Mouse (Mus musculus): ENCODE measurements around the gene Epp13.
"Not testable (repeated sequence)": the region's sequence is repeated elsewhere in the genome, so short reads cannot be mapped to it uniquely, and the experiment has no call there.

The Epp13 gene

DNA sequence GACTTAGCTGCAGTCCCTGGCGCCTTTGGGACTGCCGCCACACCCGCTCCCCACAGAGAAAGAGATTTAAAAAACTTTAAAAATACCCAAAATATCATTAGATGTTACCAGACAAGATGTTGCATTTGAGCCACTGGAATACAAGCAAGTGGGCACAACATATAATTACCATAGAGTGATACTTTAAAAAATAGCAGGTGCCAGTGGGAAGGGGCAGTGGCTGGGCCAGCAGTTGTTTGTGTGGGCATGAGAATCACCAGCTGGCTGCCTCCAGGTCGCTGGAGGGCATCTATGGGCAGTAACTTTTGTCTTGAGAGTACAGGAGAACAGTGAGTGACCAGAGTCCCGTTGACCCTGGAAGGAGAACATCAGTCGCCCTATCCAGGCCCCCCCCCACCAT is at the start of gene Epp13:
TSS of gene Epp13 (plus strand) at position 301 of the 400 bp plus-strand sequence.
- DNase-seq (ENCODE audit: low spot score in 2 of 2) = no peak

DNA sequence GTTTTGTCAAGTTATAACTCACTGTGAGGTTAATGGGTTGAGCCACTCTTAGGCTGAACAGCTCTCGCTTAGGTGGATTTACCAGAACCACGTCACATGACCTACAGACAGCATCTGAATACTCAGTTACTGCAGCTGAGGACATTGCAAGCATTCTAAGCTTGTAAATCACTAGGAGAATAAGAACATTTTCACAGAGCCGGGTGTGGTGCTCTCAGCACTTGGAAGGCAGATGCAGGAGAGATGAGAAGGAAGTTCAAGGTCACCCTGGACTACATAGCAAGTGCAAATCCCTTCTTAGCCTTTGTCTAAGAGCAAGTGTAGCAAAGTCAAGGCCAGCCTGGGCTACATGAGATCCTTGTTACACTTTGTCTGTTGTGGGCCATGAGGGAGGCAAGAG is 48.3 kb upstream of the Epp13 start:
- no peak for DNase-seq (ENCODE audit: low spot score in 2 of 2)

DNA sequence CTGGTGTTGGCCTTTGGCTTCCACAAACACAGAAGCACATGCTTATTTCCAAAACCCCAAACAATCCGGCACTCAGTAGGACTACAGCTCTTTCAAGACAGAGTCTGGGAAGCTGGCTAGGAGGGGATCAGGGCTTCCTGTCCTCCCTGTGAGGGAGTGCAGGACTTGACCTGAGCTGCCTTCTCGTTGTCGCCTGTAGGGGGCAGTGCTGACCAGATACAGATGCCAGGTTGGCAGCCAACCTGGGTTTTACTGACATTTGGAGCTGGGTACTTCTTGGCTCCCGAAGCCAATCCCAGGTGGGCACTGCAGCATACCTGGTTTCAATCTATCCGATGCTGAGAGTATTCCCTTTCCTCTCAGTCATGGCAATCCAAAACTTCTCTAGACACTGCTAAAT is 39.4 kb upstream of the Epp13 start:
- DNase-seq (ENCODE audit: low spot score in 2 of 2) = no peak

DNA sequence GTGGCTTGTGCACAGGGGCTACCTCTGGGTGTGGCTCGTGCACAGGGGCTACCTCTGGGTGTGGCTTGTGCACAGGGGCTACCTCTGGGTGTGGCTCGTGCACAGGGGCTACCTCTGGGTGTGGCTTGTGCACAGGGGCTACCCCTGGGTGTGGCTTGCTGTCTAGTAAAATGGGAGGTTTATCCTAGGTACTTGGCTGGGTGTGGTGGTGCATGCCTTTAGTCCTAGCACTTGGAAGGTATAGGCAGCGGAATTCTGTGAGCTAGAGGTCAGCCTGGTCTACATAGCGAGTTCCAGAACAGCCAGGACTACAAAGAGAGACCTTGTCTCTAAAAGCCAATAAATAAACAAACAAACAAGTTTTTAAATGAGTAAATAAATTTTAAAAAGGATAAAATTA is 37.8 kb upstream of the Epp13 start:
- not testable (repeated sequence) for DNase-seq (ENCODE audit: low spot score in 2 of 2)

DNA sequence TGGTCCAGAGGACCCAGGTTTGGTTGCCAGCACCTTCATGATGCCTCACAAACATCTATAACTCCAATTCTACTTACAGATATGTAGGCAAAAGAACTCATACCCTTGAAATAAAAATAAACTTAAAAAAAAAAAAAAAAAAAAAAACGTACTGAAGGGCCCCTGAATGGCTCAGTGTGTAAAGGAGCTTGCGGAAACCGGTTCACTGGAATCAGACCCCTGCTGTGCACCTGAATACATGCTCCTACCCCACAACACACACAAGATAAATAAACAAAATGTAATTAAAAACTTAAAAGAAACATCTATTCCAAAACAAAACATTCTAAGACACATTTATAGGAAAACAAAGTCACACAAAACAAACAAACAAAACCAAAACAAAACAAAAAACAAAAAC is 32.4 kb upstream of the Epp13 start:
- DNase-seq (ENCODE audit: low spot score in 2 of 2) = no peak

DNA sequence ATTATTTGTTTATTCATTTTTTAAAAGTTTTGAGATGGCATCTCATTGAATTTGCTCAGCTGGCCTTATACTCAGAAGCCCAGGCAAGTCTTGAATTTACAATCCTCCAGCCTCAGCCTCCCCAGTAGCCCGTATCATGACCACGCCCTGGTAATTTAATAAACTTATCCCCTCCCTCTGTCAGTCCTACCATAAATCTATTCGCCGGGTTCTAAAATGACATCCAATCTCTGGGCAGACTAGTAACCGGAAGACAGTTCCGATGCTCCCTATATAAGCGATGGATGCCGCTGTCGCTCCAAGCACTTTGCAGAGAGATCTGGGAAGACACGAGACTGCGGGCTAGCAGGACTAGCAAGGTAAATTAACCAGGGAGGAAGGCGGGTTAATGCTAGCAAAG is 30.5 kb upstream of the Epp13 start, which contains the start of gene Zscan5b:
TSS of gene Zscan5b (plus strand) at position 301 of the 400 bp plus-strand sequence.
- no peak for DNase-seq (ENCODE audit: low spot score in 2 of 2)

DNA sequence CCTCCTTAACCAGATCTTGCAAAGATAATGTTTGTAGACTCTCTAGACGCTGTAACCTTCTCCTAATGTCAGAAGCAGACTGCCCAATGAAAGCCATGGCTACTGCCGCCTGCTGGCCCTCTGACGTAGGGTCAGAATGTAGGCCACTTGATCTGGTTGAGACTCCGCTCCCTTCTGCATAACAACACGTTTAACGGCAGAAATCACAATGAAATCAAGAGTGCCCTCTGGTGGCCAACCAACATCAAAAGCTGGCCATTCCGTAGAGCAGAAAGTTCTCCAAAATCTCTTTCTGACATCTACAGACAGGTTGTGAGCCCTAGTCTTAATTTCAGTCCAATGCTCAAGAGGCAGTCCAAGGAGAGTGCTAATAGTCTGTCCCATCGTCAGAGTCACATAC is 24.0 kb upstream of the Epp13 start:
- not testable (repeated sequence) for DNase-seq (ENCODE audit: low spot score in 2 of 2)

DNA sequence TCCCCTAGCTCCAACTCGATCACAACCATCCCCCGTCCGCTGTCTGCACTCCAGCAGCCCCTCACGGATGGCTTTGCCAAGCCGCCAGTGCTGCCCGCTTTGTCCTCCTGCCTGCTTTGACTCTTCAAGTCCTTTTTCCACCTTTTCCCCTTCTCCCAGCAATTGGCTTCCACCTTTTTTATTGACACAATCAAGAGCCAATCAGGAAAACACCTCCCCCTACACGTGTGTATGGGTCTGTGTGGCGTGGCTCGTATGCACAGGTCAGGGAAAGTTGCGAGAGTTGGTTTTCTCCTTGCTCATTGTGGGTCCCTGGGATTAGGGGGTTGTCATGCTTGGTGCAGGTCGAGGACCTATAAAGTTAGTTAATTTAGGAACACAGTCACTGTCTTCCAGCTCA is 12.7 kb upstream of the Epp13 start:
- no peak for DNase-seq (ENCODE audit: low spot score in 2 of 2)

DNA sequence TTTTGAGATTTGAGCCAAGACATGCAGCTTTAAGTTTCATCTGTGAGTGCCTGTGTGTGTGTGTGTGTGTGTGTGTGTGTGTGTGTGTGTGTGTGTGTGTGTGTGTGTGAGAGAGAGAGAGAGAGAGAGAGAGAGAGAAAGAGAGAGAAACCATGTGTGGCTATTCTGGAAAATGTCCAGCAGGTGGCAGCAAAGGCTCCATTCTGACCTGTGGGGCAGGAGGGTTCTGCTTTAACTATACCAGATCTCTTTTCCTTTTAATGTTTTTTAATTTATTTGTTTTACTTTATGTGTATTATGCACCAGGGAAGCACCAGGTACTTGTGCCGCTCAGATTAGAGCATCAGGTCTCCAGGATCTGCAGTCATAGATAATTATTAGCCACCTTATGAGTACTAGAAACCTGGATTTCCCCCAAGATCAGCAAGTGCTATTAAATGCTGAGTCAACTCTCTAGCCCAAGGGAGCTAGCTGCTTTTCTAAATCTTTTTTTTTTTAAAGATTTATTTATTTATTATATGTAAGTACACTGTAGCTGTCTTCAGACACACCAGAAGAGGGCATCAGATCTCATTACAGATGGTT is 11.6 kb upstream of the Epp13 start:
- DNase-seq (ENCODE audit: low spot score in 2 of 2) = not testable (repeated sequence)

DNA sequence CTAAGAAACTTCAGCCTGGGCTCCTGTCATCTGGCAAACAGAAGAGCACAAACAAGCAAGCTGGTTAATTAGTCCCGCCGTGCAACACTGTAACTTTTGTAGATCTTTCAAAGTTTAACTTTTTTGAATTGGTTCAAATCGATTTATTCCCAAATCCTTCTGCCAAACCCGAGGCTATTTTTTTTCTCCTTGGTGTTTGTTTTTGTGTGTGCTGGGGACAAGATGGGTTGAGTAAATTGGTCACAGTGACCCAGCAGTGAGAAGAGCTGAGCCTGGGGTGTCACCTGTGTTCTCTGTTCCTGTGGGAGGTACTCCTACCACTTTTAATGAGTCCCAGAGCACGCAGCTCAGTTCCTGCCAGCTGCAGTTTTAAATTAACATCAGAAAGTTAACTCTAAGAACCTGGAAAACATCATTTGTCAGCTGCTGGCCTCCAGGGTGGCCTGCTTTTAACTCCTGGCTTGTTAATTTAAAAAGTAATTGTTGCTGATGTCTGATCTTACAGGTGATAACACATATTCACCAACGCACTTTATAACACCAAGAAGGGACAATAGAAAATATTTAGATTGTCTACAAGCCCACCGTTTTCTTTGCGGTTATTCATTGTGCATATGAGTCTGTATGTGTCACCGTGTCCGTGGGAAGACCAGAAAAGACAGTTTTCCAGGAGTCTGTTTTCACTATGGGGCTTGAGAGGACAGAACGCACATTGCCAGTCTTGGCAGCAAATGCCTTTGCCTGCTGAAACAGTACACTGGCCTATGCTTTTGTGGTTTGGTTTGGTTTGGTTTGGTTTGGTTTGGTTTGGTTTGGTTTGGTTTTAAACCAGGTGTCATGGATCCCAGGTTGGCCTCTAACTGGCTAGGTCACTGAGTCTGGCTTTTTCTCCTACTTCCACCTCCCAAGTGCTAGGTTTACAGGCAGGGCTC is 7.9 kb upstream of the Epp13 start:
- DNase-seq (ENCODE audit: low spot score in 2 of 2) = no peak

DNA sequence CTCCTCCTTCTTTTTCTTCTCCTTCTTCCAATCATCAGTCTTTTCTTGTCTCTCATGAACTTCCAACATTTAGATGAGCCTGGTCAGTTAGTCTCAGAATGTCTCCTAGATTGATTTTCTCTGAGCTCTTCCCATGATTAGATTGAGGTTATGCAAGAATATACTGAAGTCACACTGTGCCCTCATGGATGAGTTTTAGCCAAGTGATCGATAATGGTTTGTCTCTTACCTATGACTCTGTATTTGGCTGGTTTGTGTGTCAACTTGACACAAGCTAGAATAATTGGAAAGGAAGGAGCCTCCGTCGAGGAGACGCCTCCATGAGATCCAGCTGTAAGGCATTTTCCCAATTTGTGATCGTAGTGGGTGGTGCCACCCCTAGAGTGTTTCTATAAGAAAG is 1.9 kb downstream of the Epp13 start:
- no peak for DNase-seq (ENCODE audit: low spot score in 2 of 2)

DNA sequence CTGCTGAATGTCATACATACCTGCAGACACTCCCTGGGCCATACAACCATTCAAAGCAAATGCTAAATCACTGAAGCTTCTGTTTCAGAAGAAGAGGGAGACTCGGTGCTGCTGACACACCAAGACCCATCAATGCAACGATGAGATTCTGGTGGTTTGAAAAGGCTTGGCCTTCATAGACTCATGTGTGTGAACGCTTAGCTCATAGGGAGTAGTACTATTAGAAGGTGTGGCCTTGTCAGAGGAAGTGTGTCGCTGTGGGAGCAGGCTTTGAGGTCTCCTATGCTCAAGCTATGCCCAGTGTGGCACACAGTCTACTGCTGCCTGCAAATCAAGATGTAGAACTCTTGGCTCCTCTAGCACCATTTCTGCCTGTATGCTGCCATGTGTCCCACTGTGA is 4.9 kb downstream of the Epp13 start:
- no peak for DNase-seq (ENCODE audit: low spot score in 2 of 2)

DNA sequence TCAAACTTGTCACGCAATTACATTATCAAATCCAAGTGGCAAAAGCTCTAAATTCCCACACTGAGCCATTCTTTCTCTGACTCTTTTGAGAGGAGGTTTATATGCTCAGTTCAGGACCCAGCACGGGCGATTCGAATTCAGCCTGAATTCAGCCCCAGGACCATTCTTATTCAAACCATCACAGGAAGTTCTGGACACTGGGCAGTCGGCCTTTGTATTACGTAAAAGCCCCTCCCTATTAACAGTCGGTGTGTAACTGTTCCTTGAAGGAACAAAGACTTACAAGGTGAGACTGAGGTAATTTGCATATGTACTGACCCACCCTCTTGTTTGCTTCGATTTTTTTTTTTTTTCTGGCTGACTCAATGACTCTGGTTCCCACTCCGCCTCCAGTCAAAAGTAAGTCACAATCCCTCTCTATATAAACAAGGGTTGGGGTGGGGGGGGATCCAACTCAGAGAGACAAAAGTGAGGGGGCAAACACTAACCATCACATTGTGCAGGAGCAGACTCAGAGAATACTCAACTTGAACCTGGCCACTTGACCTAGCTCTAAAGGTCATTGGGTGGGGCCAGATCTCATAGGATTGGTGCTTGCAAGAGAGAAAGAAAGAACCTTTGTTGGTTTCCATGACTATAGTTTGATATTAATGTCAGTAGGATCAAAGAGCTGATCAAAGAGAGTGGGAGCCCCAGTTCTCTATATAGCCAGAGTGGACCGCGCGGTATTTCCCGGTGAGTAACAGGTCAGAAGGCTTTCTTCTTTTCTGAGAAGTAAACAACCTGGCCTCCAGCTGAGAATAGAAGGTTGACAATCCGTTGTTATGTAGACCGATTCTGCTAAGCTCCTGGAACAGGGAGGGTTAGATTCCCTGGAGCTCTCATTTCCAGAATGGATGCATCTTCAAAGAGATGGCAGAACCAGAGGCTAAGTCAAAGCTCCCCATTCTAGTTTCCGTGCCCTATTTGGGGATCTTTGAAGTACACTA is 6.0 kb downstream of the Epp13 start:
- DNase-seq (ENCODE audit: low spot score in 2 of 2) = no peak

DNA sequence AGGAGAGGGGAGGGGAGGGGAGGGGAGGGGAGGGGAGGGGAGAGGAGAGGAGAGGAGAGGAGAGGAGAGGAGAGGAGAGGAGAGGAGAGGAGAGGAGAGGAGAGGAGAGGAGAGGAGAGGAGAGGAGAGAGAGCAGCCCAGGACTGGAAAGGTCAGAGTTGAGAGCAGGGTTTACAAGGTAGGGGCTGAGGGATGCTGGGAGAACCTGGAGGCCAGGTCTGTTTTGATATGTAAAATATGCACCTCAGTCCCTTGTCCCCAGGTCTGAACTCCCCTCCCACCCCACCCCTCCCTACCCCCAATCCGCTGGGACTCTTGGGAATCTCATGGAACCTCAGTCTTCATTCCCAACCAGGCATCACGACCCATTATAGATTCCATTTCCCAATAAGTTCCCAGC is 7.5 kb downstream of the Epp13 start:
- not testable (repeated sequence) for DNase-seq (ENCODE audit: low spot score in 2 of 2)

DNA sequence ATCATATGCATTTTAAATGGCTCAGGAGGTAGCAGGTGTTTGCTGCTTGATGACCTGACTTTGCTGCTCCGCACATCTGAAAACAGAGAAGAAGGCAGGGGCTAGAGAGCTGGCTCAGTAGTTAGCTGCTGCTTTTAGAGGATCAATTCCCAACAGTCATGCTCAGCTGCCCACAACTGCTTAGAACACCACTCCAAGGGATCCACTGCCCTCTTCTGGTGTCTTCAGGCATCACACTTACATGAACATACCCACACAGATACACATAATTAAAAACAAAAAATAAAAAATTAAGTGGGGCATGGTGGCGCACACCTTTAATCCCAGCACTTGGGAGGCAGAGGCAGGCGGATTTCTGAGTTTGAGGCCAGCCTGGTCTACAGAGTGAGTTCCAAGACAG is 9.6 kb downstream of the Epp13 start:
- no peak for DNase-seq (ENCODE audit: low spot score in 2 of 2)

DNA sequence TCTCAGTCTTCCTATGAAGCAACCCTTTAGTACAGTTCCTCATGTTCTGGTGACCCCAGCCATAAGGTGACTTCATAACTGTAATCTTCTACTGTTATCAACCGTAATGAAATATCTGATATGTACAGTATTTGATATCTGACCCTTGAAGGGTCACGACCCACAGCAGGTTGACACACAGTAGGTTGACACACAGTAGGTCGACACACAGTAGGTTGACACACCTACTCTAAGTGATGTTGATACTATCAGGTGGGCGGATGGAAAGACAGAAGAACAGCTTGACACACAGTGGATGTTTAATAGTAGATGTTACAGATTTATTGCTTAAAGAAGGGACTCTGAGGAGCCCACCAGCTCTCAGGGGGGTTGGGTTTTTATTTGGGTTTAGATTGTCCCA is 10.5 kb downstream of the Epp13 start:
- no peak for DNase-seq (ENCODE audit: low spot score in 2 of 2)

DNA sequence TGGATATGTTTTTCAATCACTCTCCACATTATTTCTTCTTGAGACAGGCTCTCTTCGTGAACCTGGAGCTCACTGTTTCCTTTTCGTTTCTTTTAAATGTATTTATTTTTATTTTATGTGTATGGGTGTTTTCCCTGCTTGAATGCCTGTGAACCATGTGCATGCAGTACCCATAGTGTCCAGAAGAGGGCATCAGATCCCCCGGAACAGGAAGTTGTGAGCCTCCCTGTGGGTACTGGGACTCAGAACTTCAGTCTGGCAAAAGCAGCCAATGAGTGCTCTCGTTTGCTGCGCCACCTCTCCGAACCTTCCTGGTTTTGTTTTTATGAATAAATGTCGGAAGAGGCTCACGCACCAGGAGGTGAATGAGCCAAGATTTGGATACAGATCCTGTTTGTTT is 13.2 kb downstream of the Epp13 start:
- no peak for DNase-seq (ENCODE audit: low spot score in 2 of 2)

DNA sequence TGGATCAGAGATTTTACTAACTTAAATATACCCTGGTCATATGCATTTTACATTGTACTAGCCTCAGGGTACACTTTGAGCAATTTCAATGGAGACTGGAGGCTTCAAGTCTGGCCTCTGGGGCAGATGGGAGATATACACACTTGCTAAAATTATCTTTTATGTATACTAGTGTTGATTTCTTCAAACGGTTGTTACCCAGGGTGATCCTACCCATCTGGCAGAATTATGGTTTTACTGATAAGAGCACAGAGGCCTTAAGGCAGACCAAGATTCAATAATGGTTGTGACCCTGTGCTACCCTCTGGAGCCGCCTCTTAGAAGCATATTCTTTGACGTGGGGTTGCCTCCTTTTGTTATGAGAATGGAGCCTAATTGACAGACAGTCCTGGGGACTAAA is 25.4 kb downstream of the Epp13 start:
- DNase-seq (ENCODE audit: low spot score in 2 of 2) = no peak

DNA sequence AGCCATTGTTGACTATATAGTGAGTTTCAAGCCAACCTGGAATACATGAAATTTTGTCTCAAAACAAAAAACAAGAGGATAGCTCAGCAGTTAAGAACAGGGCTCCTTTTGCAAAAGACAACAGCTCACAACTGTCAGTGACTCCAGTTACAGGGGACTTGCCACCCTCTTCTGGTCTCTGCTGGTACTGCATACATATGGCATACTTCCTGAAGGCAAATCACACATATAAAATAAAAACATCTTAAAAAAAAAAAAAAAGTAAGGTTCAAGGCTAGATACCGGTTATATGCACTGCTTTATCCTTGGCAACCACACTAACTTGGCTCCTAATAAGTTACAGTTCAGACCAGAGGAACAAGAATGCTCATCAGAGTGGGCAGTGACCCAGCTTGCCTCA is 30.2 kb downstream of the Epp13 start:
- peak; percentile 46 to 75 for DNase-seq (ENCODE audit: low spot score in 2 of 2)

DNA sequence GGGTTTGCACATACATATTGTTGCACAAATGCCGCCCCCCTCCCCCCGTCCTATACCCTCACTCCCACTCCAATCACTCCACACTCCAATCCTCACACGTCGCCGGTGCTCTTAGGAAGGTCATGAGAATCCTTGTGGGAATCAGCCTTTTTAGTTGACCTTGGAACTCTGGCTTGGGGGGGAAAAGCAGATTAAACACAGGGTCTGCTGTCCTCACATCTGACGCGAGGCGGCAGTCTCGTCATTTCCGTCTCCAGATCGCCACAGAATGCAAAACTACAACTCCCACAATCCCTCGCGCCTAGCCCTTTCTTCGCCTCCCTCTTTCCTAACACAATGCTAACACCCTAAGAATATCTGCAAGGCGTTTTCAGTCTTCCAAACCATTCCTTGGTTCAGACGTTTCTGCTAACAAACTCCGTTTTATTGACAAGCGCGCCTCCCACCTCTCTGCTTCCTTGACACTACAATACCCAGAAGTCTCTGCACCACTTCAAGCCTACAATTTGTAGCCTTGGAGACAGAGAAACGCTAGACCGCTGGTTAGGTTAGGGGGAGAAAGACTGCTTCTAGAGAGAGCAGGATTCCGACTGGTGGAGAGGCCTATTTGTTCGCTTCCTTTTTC is 31.1 kb downstream of the Epp13 start:
- peak; percentile 68 to 72 for DNase-seq (ENCODE audit: low spot score in 2 of 2)

DNA sequence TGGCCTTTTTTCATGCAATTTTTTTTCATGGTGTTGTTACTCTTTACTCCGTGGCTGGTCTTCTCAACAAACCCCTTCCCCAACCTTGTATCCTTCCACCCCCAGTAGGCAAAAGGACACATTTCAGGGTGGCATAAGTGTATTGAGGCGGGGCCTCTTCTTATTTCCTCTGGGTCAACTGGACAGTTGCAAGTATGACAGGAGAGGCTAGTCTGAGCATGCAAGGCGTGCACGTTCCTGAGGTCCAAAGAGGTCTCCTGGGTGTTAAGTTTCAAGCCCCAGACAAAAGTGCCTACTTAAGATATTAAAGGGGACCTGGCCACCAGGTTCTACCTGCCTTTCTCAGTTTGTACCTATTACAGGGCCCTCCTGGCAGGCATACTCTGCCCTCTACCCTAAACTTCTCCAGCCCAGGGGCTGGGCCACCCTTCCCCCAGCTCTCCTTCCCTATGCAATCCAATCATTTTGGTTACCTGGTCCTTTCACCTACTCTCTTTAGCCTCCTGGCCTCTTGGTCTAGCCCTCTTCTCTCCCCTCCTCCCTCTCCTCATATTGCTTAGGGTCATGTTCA is 32.0 kb downstream of the Epp13 start:
- no peak for DNase-seq (ENCODE audit: low spot score in 2 of 2)
